Mouse (Mus musculus): ENCODE results near the gene Car5a.

DNA sequence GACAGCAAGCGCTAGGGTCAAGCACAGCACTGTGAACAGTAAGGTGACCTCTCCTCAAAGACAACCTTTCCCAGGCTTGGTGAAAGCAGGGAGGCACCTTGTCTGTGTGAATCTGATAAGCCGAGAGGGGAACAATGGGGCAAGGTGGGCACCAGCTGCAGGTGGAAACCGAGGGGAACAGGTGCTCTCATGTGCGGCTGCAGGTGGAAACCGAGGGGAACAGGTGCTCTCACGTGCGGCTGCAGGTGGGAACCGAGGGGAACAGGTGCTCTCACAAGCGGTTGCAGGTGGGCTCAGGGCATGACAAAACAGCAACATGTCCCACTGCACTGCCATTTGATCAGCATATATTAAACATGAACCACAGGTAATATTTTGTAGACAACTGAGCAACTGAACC is 47.5 kb downstream of the Car5a start:
- TF ChIP-seq CTCF (IDR thresholded peaks at IDR 0.05; ENCODE audit: borderline replicate concordance, control insufficient read depth, extremely low read depth, insufficient read depth, low read length, poor library complexity), result no peak
- no peak for TF ChIP-seq POLR2A (IDR thresholded peaks at IDR 0.05; ENCODE audit: control insufficient read depth, extremely low read depth, insufficient read depth, low read length, poor library complexity)
